Comparison of ENCODE assay signal across 12 mouse cellular contexts in the genomic region with DNA sequence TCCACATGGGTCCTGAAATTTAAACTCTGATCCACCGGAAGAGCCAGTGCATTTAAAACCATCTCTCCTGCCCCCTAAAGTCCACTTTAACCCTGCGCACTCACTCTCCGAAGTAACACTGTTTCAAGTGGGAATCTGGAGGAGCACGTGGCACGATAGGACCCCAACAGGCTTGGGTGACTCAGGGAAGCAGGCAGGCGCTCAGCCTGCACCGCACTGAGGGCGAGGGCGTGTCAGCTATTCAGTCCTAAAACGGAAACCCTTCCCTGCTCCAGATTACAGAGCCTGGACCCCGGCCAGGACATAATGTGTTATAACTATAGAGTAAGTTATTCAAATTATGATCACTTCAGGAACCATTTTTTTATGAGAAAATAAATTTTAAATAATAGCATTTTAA. TPM values are rescaled to one million over a fixed set of nuclear protein-coding genes. Genes with fewer than 3 reads are reported as not detected.
DNase-seq lines count a peak whose midpoint lies in the region; ATAC-seq lines count a peak whose summit lies in the region.
"Had no signal": no experiment of that assay in that cellular context is flagged by ENCODE, and none has a peak within 500 bp of the region (broad histone marks: within the 10 kb centered on the region; RNA-seq: fewer than 3 reads in every experiment).

No protein-coding gene starts in this region.

- H3K4me2 ChIP-seq in heart, embryonic 11.5 days: no peak overlapping the region
- H3K4me2 ChIP-seq: embryonic facial prominence, embryonic 13.5 days; intestine, embryonic 15.5 days; limb, embryonic 12.5 days; neural tube, embryonic 12.5 days had no signal

- ATAC-seq in heart, embryonic 11.5 days (replicated peaks; ENCODE audit: insufficient number of reproducible peaks, low FRiP score, low TSS enrichment): no peak
- ATAC-seq: intestine, embryonic 15.5 days had no signal

- no peaks in the 10 kb centered on the region for H3K9me3 ChIP-seq in heart, embryonic 11.5 days (replicated peaks; ENCODE audit: control insufficient read depth, low read length)
- 0 out of 2 replicates have a peak, but pooled peaks cover 4% of the 10 kb centered on the region for H3K9me3 ChIP-seq in forebrain, embryonic 10.5 days
- H3K9me3 ChIP-seq in hindbrain, embryonic 10.5 days: no peaks in the 10 kb centered on the region
- H3K9me3 ChIP-seq: intestine, embryonic 15.5 days; limb, embryonic 12.5 days; neural tube, embryonic 12.5 days had no signal

- H3K27me3 ChIP-seq in heart, embryonic 11.5 days (ENCODE audit: control insufficient read depth, insufficient read depth, low read length): peaks cover 3% of the 10 kb centered on the region; the same call in 1 of the 2 replicates
- H3K27me3 ChIP-seq in forebrain, embryonic 10.5 days (ENCODE audit: poor library complexity, severe bottlenecking): peaks cover 20% of the 10 kb centered on the region
- H3K27me3 ChIP-seq in hindbrain, embryonic 10.5 days (ENCODE audit: insufficient read depth, poor library complexity, severe bottlenecking): peaks cover 8% of the 10 kb centered on the region; the same call in 1 of the 2 replicates

- H3K27ac ChIP-seq in heart, embryonic 11.5 days (ENCODE audit: low read depth, low read length): no peak overlapping the region
- H3K27ac ChIP-seq in forebrain, embryonic 10.5 days: no peak overlapping the region
- H3K27ac ChIP-seq in hindbrain, embryonic 10.5 days: no peak overlapping the region
- H3K27ac ChIP-seq: embryonic facial prominence, embryonic 13.5 days; intestine, embryonic 15.5 days; limb, embryonic 12.5 days; neural tube, embryonic 12.5 days had no signal

- H3K9ac ChIP-seq in heart, embryonic 11.5 days (ENCODE audit: low read depth, low read length): no peak overlapping the region
- H3K9ac ChIP-seq: embryonic facial prominence, embryonic 13.5 days; intestine, embryonic 15.5 days; limb, embryonic 12.5 days; neural tube, embryonic 12.5 days had no signal

- H3K4me3 ChIP-seq in heart, embryonic 11.5 days (ENCODE audit: low read depth, low read length): no peak overlapping the region
- no peak overlapping the region for H3K4me3 ChIP-seq in forebrain, embryonic 10.5 days
- no peak overlapping the region for H3K4me3 ChIP-seq in hindbrain, embryonic 10.5 days
- H3K4me3 ChIP-seq: embryonic facial prominence, embryonic 13.5 days; intestine, embryonic 15.5 days; limb, embryonic 12.5 days; neural tube, embryonic 12.5 days had no signal

- DNase-seq in heart, adult 18-20 months: peak; percentile 74 to 84
- DNase-seq in gastrocnemius, postnatal 14 days: peak; percentile 39
- DNase-seq in kidney, adult 8-10 months: peak; percentile 12 to 35
- peak; percentile 48 for DNase-seq in lung, postnatal 25 days (ENCODE audit: low spot score)
- DNase-seq in forebrain, embryonic 10.5 days (ENCODE audit: extremely low spot score, low spot score): no peak
- no peak for DNase-seq in hindbrain, embryonic 10.5 days (ENCODE audit: low spot score)
- no peak for DNase-seq in frontal cortex, postnatal 14 days (ENCODE audit: low spot score in 2 of 2)

- peaks cover 7% of the 10 kb centered on the region; the same call in 1 of the 2 replicates for H3K4me1 ChIP-seq in heart, embryonic 11.5 days (ENCODE audit: control insufficient read depth, insufficient read depth, low read length)
- H3K4me1 ChIP-seq in forebrain, embryonic 10.5 days: peaks cover 35% of the 10 kb centered on the region
- H3K4me1 ChIP-seq in hindbrain, embryonic 10.5 days (replicated peaks): peaks cover 18% of the 10 kb centered on the region

- H3K36me3 ChIP-seq in heart, embryonic 11.5 days (ENCODE audit: control insufficient read depth, insufficient read depth, low read length): no peaks in the 10 kb centered on the region
- no peaks in the 10 kb centered on the region for H3K36me3 ChIP-seq in forebrain, embryonic 10.5 days (replicated peaks)
- H3K36me3 ChIP-seq in hindbrain, embryonic 10.5 days: no peaks in the 10 kb centered on the region
- H3K36me3 ChIP-seq: embryonic facial prominence, embryonic 13.5 days; intestine, embryonic 15.5 days; limb, embryonic 12.5 days; neural tube, embryonic 12.5 days had no signal

- intact Hi-C loops in gastrocnemius, postnatal 14 days (cut with DNase I; ENCODE audit: low total_unique reads): no loop called here

- 35% methylated on average over 11 of the region's 11 CpGs for WGBS in heart, embryonic 11.5 days (ENCODE audit: insufficient replicate concordance)
- 59% methylated on average over 11 of the region's 11 CpGs for whole genome bisulfite sequencing in forebrain, embryonic 10.5 days
- 60% methylated on average over 11 of the region's 11 CpGs for WGBS in hindbrain, embryonic 10.5 days

RNA-seq across cellular contexts. Expression of a gene that starts 29.4 kb away (rescaled TPM):
- 100 to 1,000 TPM in 1 of 2 experiments, 10 to 100 TPM in 1; 81.4 to 103 TPM for total RNA-seq in heart, adult 18-20 months (2021)
- 57.7 and 57.8 TPM in 2 replicates for polyA plus RNA-seq in heart, embryonic 11.5 days (2014; fragmentation: Nextera tagmentation; extraction: Ambion mirVana)
- 10 to 100 TPM; 66.1 to 75.2 TPM for total RNA-seq in gastrocnemius, postnatal 14 days (2021)
- polyA plus RNA-seq in forebrain, embryonic 10.5 days (2016; fragmentation: Nextera tagmentation; extraction: Ambion mirVana): 113 and 114 TPM in 2 replicates
- polyA plus RNA-seq in hindbrain, embryonic 10.5 days (2016; fragmentation: Nextera tagmentation; extraction: Ambion mirVana): 102 and 108 TPM in 2 replicates

RNA-seq across cellular contexts. Expression of a gene that starts 42.4 kb away (rescaled TPM):
- total RNA-seq in heart, adult 18-20 months (2021): 100 to 1,000 TPM; 207 to 208 TPM
- polyA plus RNA-seq in heart, embryonic 11.5 days (2014; fragmentation: Nextera tagmentation; extraction: Ambion mirVana): 137 and 138 TPM in 2 replicates
- 10 to 100 TPM; 66.1 to 84.1 TPM for total RNA-seq in gastrocnemius, postnatal 14 days (2021)
- polyA plus RNA-seq in forebrain, embryonic 10.5 days (2016; fragmentation: Nextera tagmentation; extraction: Ambion mirVana): 122 and 131 TPM in 2 replicates
- polyA plus RNA-seq in hindbrain, embryonic 10.5 days (2016; fragmentation: Nextera tagmentation; extraction: Ambion mirVana): 111 and 140 TPM in 2 replicates

Comparison
In these comparisons a context has a peak if more than half of its experiments do, and no peak if none do; other contexts are left out.
1. DNase-seq: peak in heart, adult 18-20 months (2 of 2), gastrocnemius, postnatal 14 days (single experiment), kidney, adult 8-10 months (2 of 2) and lung, postnatal 25 days (single experiment); none in forebrain, embryonic 10.5 days (single experiment), hindbrain, embryonic 10.5 days (single experiment) and frontal cortex, postnatal 14 days (0 of 2).